Mouse (Mus musculus) stomach, embryonic 15.5 days (tissue): ENCODE measurements at regions not wholly inside any gene's neighbourhood (a gene's known extent, or its start where the extent isn't known, plus 50 kb on each side); places are given as distances from the start of the nearest gene placed in this dataset.

ENCODE experiments used
- ATAC-seq: fragments of 200-750 bp; cut with Nextera tagmentation; 2 replicates; pipeline ENCODE4 v1.8.0; 2017; ENCODE audit warnings: low read depth, moderate number of reproducible peaks, moderate TSS enrichment; ENCODE audit not compliant: insufficient read depth, low FRiP score
- H3K27ac ChIP-seq: fragments of 300-500 bp; sonication (generic); 2 replicates; pipeline ENCODE4 v1.5.1; 2015; ENCODE audit warnings: mild to moderate bottlenecking, inconsistent platforms
- H3K27me3 ChIP-seq: fragments of 300-500 bp; sonication (generic); replicated peaks from 2 replicates; pipeline ENCODE4 v1.6.1; 2015; ENCODE audit warnings: inconsistent platforms
- H3K36me3 ChIP-seq: fragments of 300-500 bp; sonication (generic); 2 replicates; pipeline ENCODE4 v1.6.1; 2015; ENCODE audit warnings: inconsistent platforms
- H3K4me1 ChIP-seq: fragments of 300-500 bp; sonication (generic); 2 replicates; pipeline ENCODE4 v1.6.1; 2015; ENCODE audit warnings: inconsistent platforms
- H3K4me2 ChIP-seq: fragments of 300-500 bp; sonication (generic); 2 replicates; pipeline ENCODE4 v1.6.1; 2015; ENCODE audit warnings: mild to moderate bottlenecking, inconsistent platforms
- H3K4me3 ChIP-seq: fragments of 300-500 bp; sonication (generic); replicated peaks from 2 replicates; pipeline ENCODE4 v1.5.1; 2015; ENCODE audit warnings: inconsistent platforms
- H3K9ac ChIP-seq: fragments of 300-500 bp; sonication (generic); 2 replicates; pipeline ENCODE4 v1.6.1; 2015; ENCODE audit warnings: inconsistent platforms
- H3K9me3 ChIP-seq: fragments of 300-500 bp; sonication (generic); 2 replicates; pipeline ENCODE4 v1.6.1; 2016; ENCODE audit warnings: inconsistent platforms
- whole genome bisulfite sequencing: fragments of 180-500 bp; shearing (Covaris S2); methylation state at CpG from one replicate; pipeline ENCODE4 v1.1.7; 2015; 5-methylcytosine and 5-hydroxymethylcytosine counted together

DNA sequence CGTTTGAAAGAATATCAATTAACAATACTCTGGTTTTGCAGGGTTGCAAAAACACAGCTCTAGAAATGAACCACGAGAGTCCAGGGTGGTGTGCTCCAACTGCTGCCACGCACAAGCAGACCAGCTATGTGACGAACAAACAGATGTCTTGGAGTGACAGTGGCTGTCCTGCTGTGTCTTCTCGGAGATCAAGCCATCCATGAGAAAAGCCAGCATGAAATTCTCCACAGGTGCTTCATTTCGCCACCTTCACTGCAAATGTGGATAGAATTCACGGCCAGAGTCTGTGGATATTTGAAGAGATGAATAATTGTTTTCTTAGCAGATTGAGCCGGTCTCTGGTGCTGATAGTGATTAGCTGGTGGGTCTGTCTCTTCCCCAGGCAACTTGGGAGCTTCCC, 246.3 kb upstream of the Daam1 start:
- Histone ChIP-seq H3K27me3 (no peaks in the 10 kb centered on the region), H3K4me1 (peaks cover 4% of the 10 kb centered on the region; the same call in 1 of the 2 replicates), H3K36me3 (no peaks in the 10 kb centered on the region), H3K9me3 (no peaks in the 10 kb centered on the region), H3K27ac (no peak overlapping the region), H3K9ac (no peak overlapping the region), H3K4me3 (no peak overlapping the region), H3K4me2 (no peak overlapping the region)
- ATAC-seq: no peak
- 70% methylated on average over 8 of the region's 8 CpGs for WGBS

GRCm38 (mm10) chr12:71598641-71599040, 232.2 kb upstream of the Daam1 start:
- Histone ChIP-seq H3K4me3 (no peak overlapping the region), H3K9ac (no peak overlapping the region), H3K36me3 (no peaks in the 10 kb centered on the region), H3K27ac (no peak overlapping the region), H3K4me1 (no peaks in the 10 kb centered on the region), H3K27me3 (no peaks in the 10 kb centered on the region), H3K4me2 (no peak overlapping the region), H3K9me3 (no peaks in the 10 kb centered on the region)
- no peak for ATAC-seq
- WGBS: 58% methylated on average over 9 of the region's 9 CpGs

GRCm38 (mm10) chr12:71601091-71601690, 229.7 kb upstream of the Daam1 start:
- WGBS: 81% methylated on average over 8 of the region's 8 CpGs
- Histone ChIP-seq H3K9me3 (no peaks in the 10 kb centered on the region), H3K27me3 (no peaks in the 10 kb centered on the region), H3K36me3 (no peaks in the 10 kb centered on the region), H3K4me1 (no peaks in the 10 kb centered on the region), H3K9ac (no peak overlapping the region), H3K4me2 (no peak overlapping the region), H3K4me3 (no peak overlapping the region), H3K27ac (no peak overlapping the region)
- no peak for ATAC-seq

DNA sequence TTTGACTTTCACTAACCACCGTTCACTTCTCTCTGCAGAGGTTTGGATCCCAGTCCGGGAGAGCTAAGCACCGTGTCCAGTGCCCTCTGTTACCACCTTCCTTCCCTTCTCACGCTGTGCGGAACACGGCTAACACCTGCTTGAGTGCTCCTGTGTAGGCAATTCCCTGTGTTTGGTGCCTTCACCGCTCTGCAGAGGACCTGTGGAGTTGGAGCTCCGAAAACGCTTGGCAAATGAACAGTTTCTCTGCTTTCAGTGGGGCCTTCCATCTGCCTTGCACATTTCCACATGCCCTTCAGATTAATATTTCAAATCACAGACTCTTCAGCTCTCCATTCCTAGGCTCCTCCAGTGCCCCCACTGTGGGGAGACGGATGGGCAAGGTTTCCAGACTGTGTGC, 227.7 kb upstream of the Daam1 start:
- no peaks in the 10 kb centered on the region for H3K27me3 ChIP-seq
- WGBS: 88% methylated on average over 10 of the region's 10 CpGs
- H3K4me1 ChIP-seq: no peaks in the 10 kb centered on the region
- no peak overlapping the region for H3K9ac ChIP-seq
- no peak overlapping the region for H3K4me3 ChIP-seq
- H3K9me3 ChIP-seq: no peaks in the 10 kb centered on the region
- H3K27ac ChIP-seq: no peak overlapping the region
- no peaks in the 10 kb centered on the region for H3K36me3 ChIP-seq
- no peak overlapping the region for H3K4me2 ChIP-seq
- no peak for ATAC-seq

GRCm38 (mm10) chr12:71606366-71606765, 224.5 kb upstream of the Daam1 start:
- no peak for ATAC-seq
- no peaks in the 10 kb centered on the region for H3K4me1 ChIP-seq
- H3K9ac ChIP-seq: no peak overlapping the region
- no peaks in the 10 kb centered on the region for H3K36me3 ChIP-seq
- no peak overlapping the region for H3K4me3 ChIP-seq
- no peaks in the 10 kb centered on the region for H3K9me3 ChIP-seq
- H3K27me3 ChIP-seq: no peaks in the 10 kb centered on the region
- no peak overlapping the region for H3K27ac ChIP-seq
- H3K4me2 ChIP-seq: no peak overlapping the region
- WGBS: 80% methylated on average over 3 of the region's 3 CpGs

DNA sequence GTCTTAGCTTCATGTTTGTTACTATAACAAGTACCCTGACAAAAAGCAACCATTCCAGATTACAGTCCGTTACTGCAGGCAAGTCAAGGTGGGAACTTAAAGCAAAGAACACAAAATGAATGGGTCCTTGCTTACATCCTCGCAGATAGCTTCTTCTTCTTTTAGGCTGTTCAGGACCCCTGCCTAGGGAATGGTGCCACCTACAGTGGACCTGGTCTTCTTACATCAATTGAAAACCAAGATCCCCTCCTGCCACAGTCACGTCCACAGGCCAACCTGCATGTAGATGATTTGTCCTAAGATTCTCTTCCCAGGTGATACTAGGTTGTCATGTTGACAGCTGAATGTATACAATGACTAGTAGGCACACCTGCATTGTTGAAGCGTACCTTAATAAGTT, 222.9 kb upstream of the Daam1 start:
- Histone ChIP-seq H3K27me3 (no peaks in the 10 kb centered on the region), H3K27ac (no peak overlapping the region), H3K9ac (no peak overlapping the region), H3K4me3 (no peak overlapping the region), H3K4me1 (no peaks in the 10 kb centered on the region), H3K36me3 (no peaks in the 10 kb centered on the region), H3K9me3 (no peaks in the 10 kb centered on the region), H3K4me2 (no peak overlapping the region)
- no peak for ATAC-seq
- WGBS: 94% methylated on average over 4 of the region's 4 CpGs

DNA sequence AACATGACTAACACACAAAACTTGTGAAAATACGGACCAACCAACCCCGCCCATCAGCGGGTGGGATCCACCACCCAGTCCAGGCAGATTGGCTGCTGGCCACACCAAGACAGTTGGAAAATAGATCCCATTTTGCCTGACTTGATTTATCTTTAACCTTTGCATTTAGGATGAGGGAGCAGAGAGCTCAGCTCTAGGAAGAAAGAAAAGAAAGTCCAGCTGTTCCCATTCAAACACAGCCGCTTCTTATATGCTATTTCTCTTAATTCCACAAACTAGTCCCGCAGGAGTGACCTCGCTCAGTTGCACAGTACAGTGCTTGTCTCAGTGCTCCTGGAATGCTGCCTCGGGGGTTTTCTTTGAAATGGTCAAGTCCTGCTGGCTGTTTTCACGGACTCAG, 217.6 kb upstream of the Daam1 start:
- H3K9ac ChIP-seq: no peak overlapping the region

GRCm38 (mm10) chr12:71614945-71615344, 215.9 kb upstream of the Daam1 start:
- no peak overlapping the region for H3K4me2 ChIP-seq
- no peak overlapping the region for H3K4me3 ChIP-seq
- 74% methylated on average over 2 of the region's 2 CpGs for WGBS
- no peaks in the 10 kb centered on the region for H3K36me3 ChIP-seq
- H3K4me1 ChIP-seq: peaks cover 8% of the 10 kb centered on the region; the same call in 1 of the 2 replicates
- H3K9me3 ChIP-seq: no peaks in the 10 kb centered on the region
- H3K27me3 ChIP-seq: no peaks in the 10 kb centered on the region
- no peak overlapping the region for H3K9ac ChIP-seq
- ATAC-seq: no peak
- H3K27ac ChIP-seq: no peak overlapping the region

More for the DNA sequence above, 217.6 kb upstream of the Daam1 start:
- H3K4me3 ChIP-seq: no peak overlapping the region
- peak overlapping the region; percentile 69 for H3K27ac ChIP-seq
- H3K36me3 ChIP-seq: no peaks in the 10 kb centered on the region
- ATAC-seq: peak; percentile 53; the same call in 1 of the 2 replicates
- H3K9me3 ChIP-seq: no peaks in the 10 kb centered on the region
- 36% methylated on average over 8 of the region's 8 CpGs for WGBS
- peaks cover 8% of the 10 kb centered on the region; the same call in 1 of the 2 replicates for H3K4me1 ChIP-seq
- no peaks in the 10 kb centered on the region for H3K27me3 ChIP-seq
- no peak overlapping the region for H3K4me2 ChIP-seq

GRCm38 (mm10) chr12:71615383-71615782, 215.5 kb upstream of the Daam1 start:
- Histone ChIP-seq H3K4me2 (no peak overlapping the region), H3K9ac (no peak overlapping the region), H3K27ac (no peak overlapping the region), H3K36me3 (no peaks in the 10 kb centered on the region), H3K4me1 (peaks cover 8% of the 10 kb centered on the region; the same call in 1 of the 2 replicates), H3K27me3 (no peaks in the 10 kb centered on the region), H3K9me3 (no peaks in the 10 kb centered on the region), H3K4me3 (no peak overlapping the region)
- ATAC-seq: no peak
- 56% methylated on average over 2 of the region's 2 CpGs for WGBS

GRCm38 (mm10) chr12:71616121-71616520, 214.8 kb upstream of the Daam1 start:
- no peak overlapping the region for H3K9ac ChIP-seq
- 70% methylated on average over 4 of the region's 4 CpGs for WGBS
- no peak for ATAC-seq

DNA sequence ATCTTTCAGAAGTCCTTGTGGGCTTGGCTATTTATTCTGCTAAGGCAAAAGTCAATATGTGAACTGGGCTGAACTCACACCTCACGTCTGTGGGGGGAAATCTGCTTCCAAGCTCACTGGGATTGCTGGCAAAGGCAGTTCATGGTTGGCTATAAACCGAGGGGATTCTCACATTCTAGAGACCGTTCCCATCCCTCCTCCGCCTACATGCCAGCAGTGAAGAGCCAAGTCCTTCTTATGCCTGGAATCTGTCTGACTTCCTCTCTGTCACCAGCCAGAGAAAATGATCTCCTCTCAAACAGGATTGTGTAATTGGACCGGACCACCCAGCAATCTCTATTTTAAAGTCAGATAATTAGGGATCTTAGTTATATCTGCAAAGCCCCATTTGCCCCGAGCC, 212.4 kb upstream of the Daam1 start:
- Histone ChIP-seq H3K4me2 (no peak overlapping the region), H3K27ac (no peak overlapping the region), H3K4me3 (no peak overlapping the region), H3K9me3 (no peaks in the 10 kb centered on the region), H3K9ac (no peak overlapping the region), H3K36me3 (no peaks in the 10 kb centered on the region), H3K4me1 (peaks cover 11% of the 10 kb centered on the region; the same call in 1 of the 2 replicates), H3K27me3 (no peaks in the 10 kb centered on the region)
- 57% methylated on average over 6 of the region's 6 CpGs for WGBS
- ATAC-seq: no peak

More at GRCm38 (mm10) chr12:71616121-71616520, 214.8 kb upstream of the Daam1 start:
- Histone ChIP-seq H3K27ac (no peak overlapping the region), H3K4me3 (no peak overlapping the region), H3K36me3 (no peaks in the 10 kb centered on the region), H3K4me2 (no peak overlapping the region), H3K4me1 (peaks cover 8% of the 10 kb centered on the region; the same call in 1 of the 2 replicates), H3K27me3 (no peaks in the 10 kb centered on the region), H3K9me3 (no peaks in the 10 kb centered on the region)

- Histone ChIP-seq H3K9me3 (no peaks in the 10 kb centered on the region), H3K9ac (no peak overlapping the region), H3K27ac (no peak overlapping the region), H3K4me3 (no peak overlapping the region), H3K27me3 (no peaks in the 10 kb centered on the region), H3K4me2 (no peak overlapping the region), H3K36me3 (no peaks in the 10 kb centered on the region), H3K4me1 (peaks cover 13% of the 10 kb centered on the region; the same call in 1 of the 2 replicates)
- WGBS: 85% methylated on average over 8 of the region's 8 CpGs
- ATAC-seq: no peak
These were observed 211.9 kb upstream of the Daam1 start for GRCm38 (mm10) chr12:71618956-71619355.

GRCm38 (mm10) chr12:71619561-71619960, 211.3 kb upstream of the Daam1 start:
- Histone ChIP-seq H3K4me3 (no peak overlapping the region), H3K27ac (no peak overlapping the region), H3K4me1 (peaks cover 17% of the 10 kb centered on the region; the same call in 1 of the 2 replicates), H3K9ac (no peak overlapping the region), H3K36me3 (no peaks in the 10 kb centered on the region), H3K9me3 (no peaks in the 10 kb centered on the region), H3K27me3 (no peaks in the 10 kb centered on the region), H3K4me2 (no peak overlapping the region)
- 35% methylated on average over 4 of the region's 4 CpGs for WGBS
- ATAC-seq: no peak
